In genomic region chr9:83294441-83294840, GRCm38 (mm10) we compare ENCODE assay signal across 19 mouse cellular contexts.
A peak's percentile ranks its signal among the peaks of the same experiment; 100 is the strongest.
DNase-seq lines count a peak whose midpoint lies in the region; ATAC-seq and TF ChIP-seq lines count a peak whose summit lies in the region.
"Had no signal": no experiment of that assay in that cellular context is flagged by ENCODE, and none has a peak within 500 bp of the region (broad histone marks: within the 10 kb centered on the region; RNA-seq: fewer than 3 reads in every experiment).

No protein-coding gene starts in this region.

- H3K9me3 ChIP-seq in midbrain, embryonic 11.5 days (ENCODE audit: control insufficient read depth, low read length) = no peaks in the 10 kb centered on the region
- no peaks in the 10 kb centered on the region for H3K9me3 ChIP-seq in midbrain, embryonic 14.5 days (ENCODE audit: control insufficient read depth, low read length)
- H3K9me3 ChIP-seq: embryonic facial prominence, embryonic 15.5 days; forebrain, embryonic 10.5 days; heart, embryonic 13.5 days; hindbrain, embryonic 15.5 days had no signal

- no peak for ATAC-seq in midbrain, embryonic 11.5 days (ENCODE audit: low FRiP score)
- no peak for ATAC-seq in midbrain, embryonic 14.5 days (ENCODE audit: low FRiP score, low TSS enrichment)
- ATAC-seq: forebrain, embryonic 14.5 days; intestine, postnatal 0 days had no signal

- H3K4me3 ChIP-seq in midbrain, embryonic 11.5 days (ENCODE audit: low read depth, low read length) = no peak overlapping the region
- H3K4me3 ChIP-seq in midbrain, embryonic 14.5 days (replicated peaks; ENCODE audit: low read depth, low read length) = no peak overlapping the region
- H3K4me3 ChIP-seq in thymus, adult 2 months (ENCODE audit: control insufficient read depth, insufficient read depth, low read length) = no peak overlapping the region
- H3K4me3 ChIP-seq: embryonic facial prominence, embryonic 15.5 days; erythroblast, embryonic 14.5 days; forebrain, embryonic 10.5 days; gastrocnemius, adult 2 months; heart, embryonic 13.5 days; hindbrain, embryonic 15.5 days had no signal

- no peak for TF ChIP-seq POLR2A in thymus, adult 2 months (IDR thresholded peaks at IDR 0.05; ENCODE audit: control insufficient read depth, extremely low read depth, insufficient read depth, low read length, poor library complexity)

- DNase-seq in midbrain, embryonic 11.5 days (ENCODE audit: low spot score, missing footprints) = peak; percentile 61
- DNase-seq in midbrain, embryonic 14.5 days = no peak
- peak; percentile 12 for DNase-seq in cerebellum, adult 9-10 months
- DNase-seq in cerebellum, postnatal 25 days = peak; percentile 50 to 72
- no peak for DNase-seq in adrenal gland, postnatal 14 days
- DNase-seq in thymus, adult 2 months = no peak
- DNase-seq: adrenal gland, adult 8-10 months; embryo, embryonic 11 days; gastrocnemius, adult 2 months; gastrocnemius, postnatal 25 days; heart, adult 11 months; heart, postnatal 36 days had no signal

- no peak overlapping the region for H3K9ac ChIP-seq in midbrain, embryonic 11.5 days (ENCODE audit: low read length)
- H3K9ac ChIP-seq in midbrain, embryonic 14.5 days (replicated peaks; ENCODE audit: low read length) = no peak overlapping the region
- H3K9ac ChIP-seq: embryonic facial prominence, embryonic 15.5 days; heart, embryonic 13.5 days; hindbrain, embryonic 15.5 days had no signal

- TF ChIP-seq CTCF in thymus, adult 2 months (IDR thresholded peaks at IDR 0.05; ENCODE audit: borderline replicate concordance, control insufficient read depth, extremely low read depth, insufficient read depth, low read length, poor library complexity) = no peak

- H3K27ac ChIP-seq in midbrain, embryonic 11.5 days (ENCODE audit: low read depth, low read length) = no peak overlapping the region
- no peak overlapping the region for H3K27ac ChIP-seq in midbrain, embryonic 14.5 days (replicated peaks; ENCODE audit: low read depth, low read length)
- no peak overlapping the region for H3K27ac ChIP-seq in thymus, adult 2 months (ENCODE audit: control insufficient read depth, insufficient read depth, low read length)
- H3K27ac ChIP-seq: embryonic facial prominence, embryonic 15.5 days; forebrain, embryonic 10.5 days; gastrocnemius, adult 2 months; heart, embryonic 13.5 days; hindbrain, embryonic 15.5 days had no signal

- H3K27me3 ChIP-seq in midbrain, embryonic 11.5 days (ENCODE audit: control insufficient read depth, insufficient read depth, low read length) = no peaks in the 10 kb centered on the region
- H3K27me3 ChIP-seq in midbrain, embryonic 14.5 days (ENCODE audit: control insufficient read depth, insufficient read depth, low read length) = no peaks in the 10 kb centered on the region
- no peaks in the 10 kb centered on the region for H3K27me3 ChIP-seq in thymus, adult 2 months (ENCODE audit: control insufficient read depth, insufficient read depth, low read length)
- H3K27me3 ChIP-seq: embryonic facial prominence, embryonic 15.5 days; hindbrain, embryonic 15.5 days had no signal

- H3K4me1 ChIP-seq in midbrain, embryonic 11.5 days (ENCODE audit: control insufficient read depth, insufficient read depth, low read length) = no peaks in the 10 kb centered on the region
- H3K4me1 ChIP-seq in midbrain, embryonic 14.5 days (ENCODE audit: control insufficient read depth, insufficient read depth, low read length) = no peaks in the 10 kb centered on the region
- H3K4me1 ChIP-seq in thymus, adult 2 months (replicated peaks; ENCODE audit: control insufficient read depth, insufficient read depth, low read length) = no peaks in the 10 kb centered on the region
- H3K4me1 ChIP-seq: embryonic facial prominence, embryonic 15.5 days; forebrain, embryonic 10.5 days; heart, embryonic 13.5 days; hindbrain, embryonic 15.5 days had no signal

- no peaks in the 10 kb centered on the region for H3K36me3 ChIP-seq in midbrain, embryonic 11.5 days (ENCODE audit: control insufficient read depth, insufficient read depth, low read length)
- H3K36me3 ChIP-seq in midbrain, embryonic 14.5 days (ENCODE audit: control insufficient read depth, insufficient read depth, low read length) = no peaks in the 10 kb centered on the region
- H3K36me3 ChIP-seq in thymus, adult 2 months (ENCODE audit: control insufficient read depth, insufficient read depth, low read length) = no peaks in the 10 kb centered on the region
- H3K36me3 ChIP-seq: embryonic facial prominence, embryonic 15.5 days; forebrain, embryonic 10.5 days; heart, embryonic 13.5 days; hindbrain, embryonic 15.5 days had no signal

- no peak overlapping the region for H3K4me2 ChIP-seq in midbrain, embryonic 11.5 days
- no peak overlapping the region for H3K4me2 ChIP-seq in midbrain, embryonic 14.5 days (ENCODE audit: low read length)
- H3K4me2 ChIP-seq: embryonic facial prominence, embryonic 15.5 days; heart, embryonic 13.5 days; hindbrain, embryonic 15.5 days had no signal

- WGBS in midbrain, embryonic 11.5 days = 83% methylated on average over 13 of the region's 13 CpGs
- 86% methylated on average over 13 of the region's 13 CpGs for WGBS in midbrain, embryonic 14.5 days
- 95% methylated on average over 13 of the region's 13 CpGs for WGBS in thymus, adult 2 months

Comparison
In these comparisons a context has a peak if more than half of its experiments do, and no peak if none do; other contexts are left out.
1. DNase-seq: peak in midbrain, embryonic 11.5 days (single experiment), cerebellum, adult 9-10 months (single experiment) and cerebellum, postnatal 25 days (2 of 2); none in midbrain, embryonic 14.5 days (single experiment), adrenal gland, postnatal 14 days (single experiment) and thymus, adult 2 months (single experiment).